Comparison of ENCODE assay signal across 10 mouse cellular contexts in genomic region chr4:41164974-41165373, GRCm38 (mm10). TPM values are rescaled to one million over a fixed set of nuclear protein-coding genes. Genes with fewer than 3 reads are reported as not detected.
DNase-seq lines count a peak whose midpoint lies in the region; ATAC-seq and TF ChIP-seq lines count a peak whose summit lies in the region.
"Had no signal": no experiment of that assay in that cellular context is flagged by ENCODE, and none has a peak within 500 bp of the region (broad histone marks: within the 10 kb centered on the region; RNA-seq: fewer than 3 reads in every experiment).

No protein-coding gene starts in this region.

- H3K4me3 ChIP-seq in neural tube, embryonic 11.5 days (ENCODE audit: low read depth, low read length): no peak overlapping the region
- H3K4me3 ChIP-seq in hindbrain, postnatal 0 days (ENCODE audit: low read length): no peak overlapping the region

- no peaks in the 10 kb centered on the region for H3K36me3 ChIP-seq in neural tube, embryonic 11.5 days (ENCODE audit: control insufficient read depth, insufficient read depth, low read length)
- H3K36me3 ChIP-seq in hindbrain, postnatal 0 days (ENCODE audit: insufficient read depth, low read length): no peaks in the 10 kb centered on the region

- H3K9me3 ChIP-seq in neural tube, embryonic 11.5 days (ENCODE audit: control insufficient read depth, low read length): no peaks in the 10 kb centered on the region
- H3K9me3 ChIP-seq in hindbrain, postnatal 0 days (ENCODE audit: low read length): no peaks in the 10 kb centered on the region

- H3K4me2 ChIP-seq in neural tube, embryonic 11.5 days (ENCODE audit: low read depth): no peak overlapping the region
- H3K4me2 ChIP-seq in hindbrain, postnatal 0 days (ENCODE audit: low read depth, low read length): no peak overlapping the region

- intact Hi-C loops in left cerebral cortex, postnatal 25 days (cut with DNase I): loop anchor here (1.0 to 5.0 kb wide), 2 partner anchors 36 to 113 kb away; no protein-coding TSS in a partner anchor

- no peak for DNase-seq in neural tube, embryonic 11.5 days (ENCODE audit: low spot score)
- DNase-seq in neural tube, embryonic 10.5 days (ENCODE audit: extremely low spot score, low spot score): no peak
- DNase-seq in cerebellum, postnatal 14 days: peak; percentile 54 to 65
- no peak for DNase-seq in hindbrain, postnatal 0 days (ENCODE audit: low spot score)
- no peak for DNase-seq in left cerebral cortex, postnatal 25 days (ENCODE audit: low spot score in 2 of 2)
- DNase-seq in heart, adult 8-10 months (ENCODE audit: low spot score): no peak
- DNase-seq: gastrocnemius, postnatal 36 days; kidney, adult 9 months; lung, adult 2 months had no signal

- no peak for ATAC-seq in neural tube, embryonic 11.5 days (ENCODE audit: insufficient read depth, low FRiP score, low TSS enrichment)
- ATAC-seq in hindbrain, postnatal 0 days: no peak
- no peak for ATAC-seq in frontal cortex, adult (ENCODE audit: low TSS enrichment)

- H3K27me3 ChIP-seq in neural tube, embryonic 11.5 days (ENCODE audit: control insufficient read depth, insufficient read depth, low read length): no peaks in the 10 kb centered on the region
- H3K27me3 ChIP-seq in hindbrain, postnatal 0 days (ENCODE audit: insufficient read depth, low read length): no peaks in the 10 kb centered on the region

- H3K9ac ChIP-seq in neural tube, embryonic 11.5 days (ENCODE audit: low read length): peak overlapping the region; percentile 22; the same call in 1 of the 2 replicates
- H3K9ac ChIP-seq in hindbrain, postnatal 0 days (replicated peaks; ENCODE audit: low read length): no peak overlapping the region

- no peaks in the 10 kb centered on the region for H3K4me1 ChIP-seq in neural tube, embryonic 11.5 days (ENCODE audit: control insufficient read depth, insufficient read depth, low read length)
- H3K4me1 ChIP-seq in hindbrain, postnatal 0 days (ENCODE audit: insufficient read depth, low read length): no peaks in the 10 kb centered on the region

- 22% methylated on average over 2 of the region's 2 CpGs for WGBS in neural tube, embryonic 11.5 days
- 19% methylated on average over 2 of the region's 2 CpGs for WGBS in hindbrain, postnatal 0 days

- TF ChIP-seq CTCF in hindbrain, postnatal 0 days (IDR thresholded peaks at IDR 0.05; ENCODE audit: low read depth): no peak

- 0 out of 2 replicates have a peak overlapping the region, but pooled peaks have one; percentile 34 for H3K27ac ChIP-seq in neural tube, embryonic 11.5 days (ENCODE audit: low read depth, low read length)
- H3K27ac ChIP-seq in hindbrain, postnatal 0 days: peak overlapping the region; percentile 56

RNA-seq across cellular contexts. Expression of gene Ube2r2, which starts 29.4 kb away (rescaled TPM):
- 99.5 and 100.0 TPM in 2 replicates for polyA plus RNA-seq in neural tube, embryonic 11.5 days (2014; fragmentation: Nextera tagmentation; extraction: Ambion mirVana)
- total RNA-seq in hindbrain, postnatal 0 days (2014; rRNA removed): 27.2 and 30.2 TPM in 2 replicates
- polyA plus RNA-seq in hindbrain, postnatal 0 days (2015; fragmentation: Nextera tagmentation; extraction: Ambion mirVana): 47.5 and 47.9 TPM in 2 replicates
- 10 to 100 TPM; 84.1 to 87.1 TPM for total RNA-seq in left cerebral cortex, postnatal 25 days (2021)
- total RNA-seq in heart, adult 8-10 months (2022): 100 to 1,000 TPM; 124 to 155 (median 142) TPM

RNA-seq across cellular contexts. Expression of gene Nol6, which starts 40.7 kb away (rescaled TPM):
- polyA plus RNA-seq in neural tube, embryonic 11.5 days (2014; fragmentation: Nextera tagmentation; extraction: Ambion mirVana): 25.1 and 28.7 TPM in 2 replicates
- 67.2 and 70.2 TPM in 2 replicates for total RNA-seq in hindbrain, postnatal 0 days (2014; rRNA removed)
- 28.4 and 32.4 TPM in 2 replicates for polyA plus RNA-seq in hindbrain, postnatal 0 days (2015; fragmentation: Nextera tagmentation; extraction: Ambion mirVana)
- 10 to 100 TPM; 80.2 to 89.6 TPM for total RNA-seq in left cerebral cortex, postnatal 25 days (2021)
- 10 to 100 TPM; 17.5 to 20.6 (median 18.8) TPM for total RNA-seq in heart, adult 8-10 months (2022)

Comparison
In these comparisons a context has a peak if more than half of its experiments do, and no peak if none do; other contexts are left out.
1. DNase-seq: peak in cerebellum, postnatal 14 days (2 of 2); none in neural tube, embryonic 11.5 days (single experiment), neural tube, embryonic 10.5 days (single experiment), hindbrain, postnatal 0 days (single experiment), left cerebral cortex, postnatal 25 days (0 of 2) and heart, adult 8-10 months (single experiment).